Mouse (Mus musculus): Measurements from ENCODE around the gene Trpm3.

The Trpm3 gene

DNA sequence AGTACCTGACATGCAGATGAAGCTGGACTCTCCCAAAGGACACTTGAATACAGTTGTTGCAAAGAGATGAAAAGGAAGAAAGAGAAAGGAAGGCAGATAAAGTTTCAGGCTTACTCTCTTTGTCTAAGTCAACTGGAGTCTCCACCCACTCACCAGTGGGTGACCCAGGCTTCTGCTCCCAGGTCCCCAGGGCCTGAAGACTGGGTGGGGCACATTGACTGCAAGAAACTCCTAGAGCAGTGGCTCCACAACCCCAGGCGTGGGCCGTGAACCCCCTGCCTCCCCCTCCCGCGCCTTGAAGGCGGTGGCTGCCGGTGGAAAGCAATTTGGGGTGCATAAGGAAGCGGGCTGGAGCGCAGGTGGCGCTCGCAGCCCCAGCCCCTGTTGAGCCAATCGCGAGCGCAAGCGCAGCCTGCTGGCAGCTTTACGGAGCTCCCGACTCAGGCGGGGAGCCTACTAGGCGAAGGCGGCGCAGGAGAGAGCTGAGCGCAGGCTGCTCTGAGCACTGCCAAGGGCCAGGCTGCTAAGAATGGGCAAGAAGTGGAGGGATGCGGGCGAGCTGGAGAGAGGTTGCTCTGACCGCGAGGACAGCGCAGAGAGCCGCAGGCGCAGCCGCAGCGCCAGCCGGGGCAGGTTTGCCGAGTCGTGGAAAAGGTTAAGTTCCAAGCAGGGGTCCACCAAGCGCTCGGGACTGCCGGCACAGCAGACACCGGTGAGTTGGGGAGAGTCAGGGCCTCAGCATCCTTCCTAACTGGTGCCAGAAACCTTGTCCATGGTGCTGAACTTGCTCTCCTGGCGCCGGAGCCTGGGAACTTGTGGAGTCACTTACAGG, at the start of gene Trpm3:
TSS of gene Trpm3 (plus strand) at position 457 of the 832 bp plus-strand sequence.
- DNase-seq (ENCODE audit: low read depth in 1 of 2, low spot score in 2 of 2): no peak

GRCm38 (mm10) chr19:22100582-22100981, 38.3 kb upstream of the Trpm3 start:
- no peak for DNase-seq (ENCODE audit: low read depth in 1 of 2, low spot score in 2 of 2)

DNA sequence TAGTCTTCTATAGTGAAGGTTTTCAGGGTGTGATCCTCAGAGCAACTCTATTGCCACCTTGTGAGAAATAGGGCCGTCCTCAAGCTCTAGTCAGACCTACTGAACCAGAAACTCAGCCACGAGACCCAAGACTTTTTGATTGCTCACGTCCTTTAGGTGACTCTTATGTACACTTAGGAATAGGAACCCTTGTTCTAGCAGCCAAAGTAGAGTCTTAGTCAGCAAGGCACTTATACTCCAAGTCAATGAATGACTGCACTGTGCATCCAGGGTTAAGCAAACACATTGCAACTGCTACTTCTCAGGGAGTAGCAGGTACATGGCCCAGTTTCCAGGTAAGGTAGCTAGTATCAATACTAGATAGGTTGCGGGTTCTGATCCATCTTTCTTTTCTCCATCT, 35.0 kb upstream of the Trpm3 start:
- DNase-seq (ENCODE audit: low read depth in 1 of 2, low spot score in 2 of 2): no peak

- no peak for DNase-seq (ENCODE audit: low read depth in 1 of 2, low spot score in 2 of 2)
These were observed 33.9 kb upstream of the Trpm3 start for GRCm38 (mm10) chr19:22104848-22105484.

- DNase-seq (ENCODE audit: low read depth in 1 of 2, low spot score in 2 of 2): no peak
These were observed 33.2 kb upstream of the Trpm3 start for GRCm38 (mm10) chr19:22105648-22106047.

- DNase-seq (ENCODE audit: low read depth in 1 of 2, low spot score in 2 of 2): no peak
These were observed 29.9 kb upstream of the Trpm3 start for GRCm38 (mm10) chr19:22108893-22109463.

DNA sequence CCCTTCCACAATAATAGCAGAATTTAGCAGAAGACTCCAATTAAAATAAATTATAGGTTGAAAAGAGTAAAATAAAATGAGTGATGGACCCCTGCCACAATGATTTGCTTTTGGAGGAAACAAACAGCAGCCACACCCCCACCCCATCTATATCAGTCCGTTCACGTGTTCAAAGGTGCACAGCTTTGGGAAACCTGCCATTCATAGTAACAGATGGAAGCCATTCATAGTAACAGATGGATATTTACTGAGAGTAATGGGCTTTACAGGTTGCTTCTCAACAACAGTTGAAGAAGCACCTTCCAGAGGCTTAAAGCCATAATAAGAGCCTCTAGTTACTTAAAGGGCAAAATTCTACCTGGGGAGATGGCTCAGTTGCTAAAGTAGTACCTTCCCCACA, 17.9 kb upstream of the Trpm3 start:
- no peak for DNase-seq (ENCODE audit: low read depth in 1 of 2, low spot score in 2 of 2)

DNA sequence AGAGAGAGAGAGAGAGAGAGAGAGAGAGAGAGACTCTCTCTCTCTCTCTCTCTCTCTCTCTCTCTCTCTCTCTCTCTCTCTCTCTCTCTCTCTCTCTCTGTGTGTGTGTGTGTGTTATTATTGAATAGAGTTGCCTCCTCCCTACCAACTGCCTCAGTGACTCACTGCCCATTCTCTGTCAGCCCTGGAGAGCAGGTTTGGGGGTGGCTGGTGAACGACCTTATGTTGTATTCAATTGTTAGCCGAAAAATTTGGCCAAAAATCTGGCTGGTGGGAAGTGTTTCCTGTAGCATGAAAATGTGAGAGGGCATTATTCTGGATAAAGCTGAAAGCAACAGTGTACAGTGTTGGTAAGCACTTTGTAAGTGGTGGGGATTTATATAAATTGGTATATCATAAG, 17.2 kb upstream of the Trpm3 start:
- DNase-seq (ENCODE audit: low read depth in 1 of 2, low spot score in 2 of 2): no peak

GRCm38 (mm10) chr19:22132626-22133025, 6.2 kb upstream of the Trpm3 start:
- DNase-seq (ENCODE audit: low read depth in 1 of 2, low spot score in 2 of 2): no peak

GRCm38 (mm10) chr19:22178549-22178948, 39.7 kb downstream of the Trpm3 start:
- DNase-seq (ENCODE audit: low read depth in 1 of 2, low spot score in 2 of 2): no peak

GRCm38 (mm10) chr19:22179017-22179416, 40.2 kb downstream of the Trpm3 start:
- no peak for DNase-seq (ENCODE audit: low read depth in 1 of 2, low spot score in 2 of 2)

- DNase-seq (ENCODE audit: low read depth in 1 of 2, low spot score in 2 of 2): no peak
These were observed 41.3 kb downstream of the Trpm3 start for GRCm38 (mm10) chr19:22180136-22180535.

DNA sequence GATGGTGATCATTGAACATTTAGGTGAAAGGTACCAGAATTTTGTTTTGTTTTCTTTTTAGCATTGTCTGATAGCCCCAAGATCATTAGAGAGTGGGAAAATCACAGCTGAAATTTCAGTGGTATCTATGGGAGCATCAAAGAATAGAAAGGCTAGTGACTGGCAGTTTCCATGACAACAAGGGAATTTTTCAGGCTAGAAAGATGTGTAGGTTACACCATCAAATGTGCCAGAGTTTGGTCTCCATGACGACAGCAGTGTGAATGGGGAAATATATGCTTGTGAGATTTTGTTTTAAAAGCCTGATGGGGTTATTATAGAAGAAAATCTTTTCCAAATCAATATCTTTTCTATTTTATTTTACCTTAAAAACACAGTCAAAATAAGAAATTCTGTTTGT, 50.9 kb downstream of the Trpm3 start:
- DNase-seq (ENCODE audit: low read depth in 1 of 2, low spot score in 2 of 2): no peak

GRCm38 (mm10) chr19:22222520-22222919, 83.7 kb downstream of the Trpm3 start:
- DNase-seq (ENCODE audit: low read depth in 1 of 2, low spot score in 2 of 2): no peak

DNA sequence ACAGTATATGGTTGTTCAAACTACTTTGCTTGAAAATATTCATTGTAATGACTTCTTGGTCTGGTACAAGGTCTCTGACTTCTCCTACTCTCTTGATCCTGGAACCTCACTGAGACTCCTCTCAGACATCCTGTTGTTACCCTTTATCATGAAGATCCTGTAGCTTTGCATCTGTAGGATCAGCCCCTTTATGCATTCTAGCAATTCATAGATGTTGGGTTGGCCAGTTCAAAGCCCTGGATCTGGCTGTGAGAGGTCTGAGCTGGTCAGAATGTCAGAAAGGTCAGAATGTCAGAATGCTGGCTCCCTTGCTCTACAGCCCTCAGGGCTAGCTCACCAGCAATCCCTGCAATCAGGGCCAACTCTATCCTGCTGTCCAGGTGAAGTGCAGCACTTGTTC, 95.3 kb downstream of the Trpm3 start:
- no peak for DNase-seq (ENCODE audit: low read depth in 1 of 2, low spot score in 2 of 2)

GRCm38 (mm10) chr19:22249076-22249475, 110.2 kb downstream of the Trpm3 start:
- no peak for DNase-seq (ENCODE audit: low read depth in 1 of 2, low spot score in 2 of 2)

DNA sequence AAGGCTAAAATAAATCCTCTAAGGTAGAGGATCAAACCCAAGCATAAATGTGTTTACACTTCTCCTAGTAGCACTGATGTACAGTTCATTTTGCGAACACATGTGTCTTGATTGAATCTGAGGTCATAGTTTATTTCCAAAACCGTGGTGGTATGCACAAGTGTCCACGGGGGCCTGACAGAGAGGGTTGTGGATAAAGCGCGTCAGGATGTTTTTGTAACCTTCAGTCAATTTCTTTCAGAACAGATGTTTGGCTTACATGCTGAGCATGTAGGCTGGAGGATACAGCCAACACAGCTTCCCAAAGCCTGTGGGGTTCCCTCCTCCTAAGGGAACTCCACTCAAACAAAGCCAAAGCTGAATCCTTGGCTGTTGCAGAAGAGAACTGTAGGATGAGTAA, 134.1 kb downstream of the Trpm3 start:
- no peak for DNase-seq (ENCODE audit: low read depth in 1 of 2, low spot score in 2 of 2)

GRCm38 (mm10) chr19:22284651-22285050, 145.8 kb downstream of the Trpm3 start:
- DNase-seq (ENCODE audit: low read depth in 1 of 2, low spot score in 2 of 2): no peak

DNA sequence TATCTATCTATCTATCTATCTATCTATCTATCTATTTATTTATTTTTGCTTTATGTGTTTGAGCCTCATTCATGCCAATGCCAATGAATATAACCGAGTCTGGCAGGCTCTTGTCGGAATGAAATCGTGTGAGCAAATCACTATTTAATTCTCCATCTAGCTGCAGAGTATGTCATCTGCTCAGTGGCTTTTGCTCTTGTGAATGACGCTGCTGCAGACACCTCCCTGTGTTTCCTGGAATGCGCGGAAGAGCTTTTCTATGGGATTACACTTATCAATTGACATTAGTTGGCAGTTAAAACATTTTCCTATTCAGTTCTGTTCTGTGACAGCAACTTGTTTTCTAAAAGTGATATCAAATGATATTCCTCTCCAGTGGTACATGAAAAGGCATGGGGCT, 153.8 kb downstream of the Trpm3 start:
- DNase-seq (ENCODE audit: low read depth in 1 of 2, low spot score in 2 of 2): no peak

DNA sequence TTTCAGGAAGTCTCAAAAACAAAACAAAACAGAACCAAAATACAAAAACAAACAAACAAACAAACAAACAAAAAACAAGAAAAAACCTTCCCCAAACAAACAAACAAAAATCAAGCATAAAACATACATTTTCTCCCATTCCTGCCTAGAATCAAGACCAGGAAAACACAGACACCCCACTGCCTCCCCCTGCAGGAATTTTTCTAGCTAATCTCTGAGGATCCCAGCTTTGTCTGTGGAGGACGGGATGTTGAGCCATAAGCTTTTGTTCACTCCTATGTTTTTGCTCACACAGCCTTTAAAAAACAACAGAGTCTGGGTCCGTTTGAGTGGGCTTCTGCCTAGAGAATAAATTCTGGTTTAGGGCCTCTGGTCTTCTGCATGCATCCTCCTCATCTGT, 162.1 kb downstream of the Trpm3 start:
- no peak for DNase-seq (ENCODE audit: low read depth in 1 of 2, low spot score in 2 of 2)

- no peak for DNase-seq (ENCODE audit: low read depth in 1 of 2, low spot score in 2 of 2)
These were observed 164.4 kb downstream of the Trpm3 start for GRCm38 (mm10) chr19:22303021-22303951.
